Mouse (Mus musculus) C2C12 (cell line): ENCODE measurements at regions not wholly inside any gene's neighbourhood (a gene's known extent, or its start where the extent isn't known, plus 50 kb on each side); places are given as distances from the start of the nearest gene placed in this dataset.

Experiments
- H3K27me3 ChIP-seq: one replicate; pipeline ENCODE4 v1.6.1; 2011; ENCODE audit not compliant: control insufficient read depth, insufficient read depth, insufficient read length
- H3K36me3 ChIP-seq: one replicate; pipeline ENCODE4 v1.6.1; 2011; ENCODE audit not compliant: control insufficient read depth, insufficient read depth
- H3K4me3 ChIP-seq: one replicate; pipeline ENCODE4 v1.5.1; 2011; ENCODE audit warnings: mild to moderate bottlenecking, control low read depth; ENCODE audit not compliant: poor library complexity, insufficient read depth, severe bottlenecking
- H3K79me2 ChIP-seq: one replicate; pipeline ENCODE4 v1.6.1; 2011; ENCODE audit not compliant: control insufficient read depth, insufficient read depth
- H3K79me3 ChIP-seq: one replicate; pipeline ENCODE4 v1.6.1; 2011; ENCODE audit warnings: low read depth, control low read depth
- H3ac ChIP-seq: one replicate; pipeline ENCODE3; 2011; ENCODE audit warnings: low read depth; ENCODE audit not compliant: control insufficient read depth, insufficient read length
- CEBPB ChIP-seq: IDR thresholded peaks from one replicate; pipeline ENCODE4 v1.6.1; 2011; ENCODE audit warnings: low read depth, mild to moderate bottlenecking, control low read depth, moderate library complexity
- CTCF ChIP-seq: IDR thresholded peaks from one replicate; pipeline ENCODE4 v1.5.1; 2011; ENCODE audit not compliant: control insufficient read depth, insufficient read depth, insufficient read length
- FOSL1 ChIP-seq: IDR thresholded peaks from one replicate; pipeline ENCODE4 v1.8.0; 2011; ENCODE audit warnings: mild to moderate bottlenecking, low read length; ENCODE audit not compliant: poor library complexity, insufficient read depth, severe bottlenecking
- MAX ChIP-seq: IDR thresholded peaks from one replicate; pipeline ENCODE4 v1.6.1; 2011; ENCODE audit warnings: mild to moderate bottlenecking, control low read depth
- MYOD1 ChIP-seq: IDR thresholded peaks from one replicate; pipeline ENCODE4 v1.6.1; 2011; ENCODE audit warnings: low read depth; ENCODE audit not compliant: control insufficient read depth, insufficient read length
- MYOG ChIP-seq: IDR thresholded peaks from one replicate; pipeline ENCODE4 v1.6.1; 2011; ENCODE audit not compliant: control insufficient read depth, insufficient read length; ENCODE audit errors: extremely low read depth
- USF1 ChIP-seq: IDR thresholded peaks from one replicate; pipeline ENCODE4 v1.6.1; 2011; ENCODE audit warnings: low read depth, mild to moderate bottlenecking, control low read depth, moderate library complexity

- H3K4me3 ChIP-seq: no peak overlapping the region
- no peak overlapping the region for H3ac ChIP-seq
- no peaks in the 10 kb centered on the region for H3K79me2 ChIP-seq
- no peaks in the 10 kb centered on the region for H3K27me3 ChIP-seq
- H3K79me3 ChIP-seq: no peaks in the 10 kb centered on the region
- no peak for TF ChIP-seq MYOG
- TF ChIP-seq USF1: peak; percentile 58
- no peaks in the 10 kb centered on the region for H3K36me3 ChIP-seq
Measured at GRCm38 (mm10) chr5:73946164-73946563, 122.1 kb downstream of the Usp46 start.

DNA sequence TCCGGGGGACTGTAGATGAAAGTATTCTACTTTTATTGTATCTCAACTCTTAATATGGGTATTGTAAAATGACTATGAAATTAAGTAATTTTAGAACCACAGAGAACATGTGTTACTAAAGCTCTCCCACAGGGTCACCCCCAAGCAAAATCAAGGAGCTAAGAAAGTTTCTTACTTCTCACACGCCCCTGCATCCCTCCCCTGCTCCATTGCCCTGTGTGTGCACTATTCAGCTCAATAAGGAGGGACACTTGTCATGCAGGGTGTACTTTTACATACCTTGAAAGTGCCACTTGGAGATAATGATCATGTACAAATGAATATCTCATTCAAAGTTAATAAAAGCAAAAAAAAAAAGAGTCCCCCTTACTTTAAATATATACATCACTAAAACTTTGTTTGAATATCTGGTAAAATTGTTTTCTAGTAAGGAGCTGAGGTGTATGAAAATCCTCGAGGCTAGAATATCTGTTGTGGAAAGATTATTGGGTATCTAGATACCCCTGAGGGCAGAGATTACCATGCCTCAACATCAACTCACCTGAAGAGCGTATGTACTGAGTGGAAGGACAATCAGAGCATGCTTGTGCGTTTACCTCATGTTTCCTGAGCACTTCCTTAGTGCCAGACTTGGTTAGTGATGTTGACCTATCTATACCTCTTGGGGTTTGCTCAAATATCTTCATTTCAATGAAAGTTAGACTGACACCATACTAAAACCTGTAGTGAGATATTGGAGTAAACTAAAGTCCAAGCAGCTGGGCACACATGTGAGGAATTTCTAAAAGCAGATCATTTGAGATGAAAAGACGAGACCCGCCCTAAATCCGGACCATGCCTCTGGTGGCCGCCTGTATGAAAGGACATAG, 120.0 kb downstream of the Usp46 start:
- H3K79me2 ChIP-seq: no peaks in the 10 kb centered on the region
- no peaks in the 10 kb centered on the region for H3K79me3 ChIP-seq
- H3ac ChIP-seq: no peak overlapping the region
- H3K4me3 ChIP-seq: no peak overlapping the region
- no peaks in the 10 kb centered on the region for H3K36me3 ChIP-seq
- H3K27me3 ChIP-seq: no peaks in the 10 kb centered on the region
- no peak for TF ChIP-seq MAX
- TF ChIP-seq MYOG: no peak
- no peak for TF ChIP-seq MYOD1
- no peak for TF ChIP-seq FOSL1
- TF ChIP-seq CTCF: no peak
- TF ChIP-seq CEBPB: no peak
- no peak for TF ChIP-seq USF1
